Mouse (Mus musculus) fibroblast of lung, adult 2 months (primary cell): ENCODE measurements around the gene Cntn5.

Experiments used
- DNase-seq: peaks from one replicate; pipeline ENCODE4 v3.0.0-alpha.2; 2011; ENCODE audit warnings: low read depth

Gene Cntn5

DNA sequence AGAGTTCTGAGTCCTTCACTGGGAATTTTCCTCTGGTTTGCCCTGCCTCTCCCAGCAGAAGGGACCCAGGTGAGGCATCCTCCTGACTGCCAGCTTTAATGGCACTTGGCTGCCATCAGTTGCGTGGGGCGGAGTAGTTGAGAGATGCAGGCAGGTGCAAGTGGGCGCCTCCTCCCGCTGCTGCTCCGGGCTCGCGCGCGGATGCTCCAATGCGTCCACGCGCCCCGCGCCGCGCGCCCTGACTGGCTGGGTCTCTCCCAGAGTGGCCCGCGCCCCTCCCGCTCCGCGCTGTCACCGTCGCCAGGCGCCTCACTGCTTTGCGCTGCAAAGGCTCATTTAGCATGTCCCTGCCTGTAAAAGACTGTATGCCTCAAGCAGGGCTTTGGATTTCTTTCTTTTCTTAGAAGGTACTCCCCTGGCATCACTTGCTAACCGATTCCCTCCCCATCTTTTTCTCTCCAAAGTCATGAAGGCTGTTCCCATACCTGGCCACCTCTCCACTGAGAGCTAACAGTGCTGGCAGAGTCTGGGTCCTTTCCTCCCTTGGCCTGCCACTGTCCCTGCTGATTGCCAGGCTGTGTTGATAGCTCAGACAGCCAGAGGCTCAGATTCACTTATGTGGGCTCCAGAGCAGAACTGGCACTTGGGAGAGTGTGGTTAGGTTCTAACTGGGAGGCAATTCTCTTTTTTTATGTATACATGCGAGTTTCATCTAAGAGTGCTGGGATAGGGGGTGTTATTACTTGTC lies at the start of gene Cntn5:
Cntn5 (minus strand) TSS at position 160 of the 748 bp plus-strand sequence.
- no peak for DNase-seq

DNA sequence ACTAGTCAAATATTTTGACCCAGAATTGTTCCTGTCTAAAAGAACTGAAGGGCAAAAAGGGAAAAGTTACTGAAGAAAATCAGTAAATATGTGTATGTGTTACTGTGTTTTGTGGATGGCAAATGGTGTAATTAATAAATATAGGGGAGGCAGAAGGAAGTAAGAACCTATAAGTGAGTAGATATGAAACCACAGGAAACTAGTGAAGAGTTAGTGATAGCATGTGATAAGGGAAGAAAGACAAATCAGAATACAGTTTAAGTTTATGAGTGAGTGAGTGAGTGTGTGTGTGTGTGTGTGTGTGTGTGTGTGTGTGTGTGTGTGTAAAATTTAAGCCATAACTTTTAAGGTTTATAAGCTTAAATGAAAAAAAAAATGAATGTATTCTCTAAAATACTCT lies 45.9 kb upstream of the Cntn5 start:
- DNase-seq: no peak

DNA sequence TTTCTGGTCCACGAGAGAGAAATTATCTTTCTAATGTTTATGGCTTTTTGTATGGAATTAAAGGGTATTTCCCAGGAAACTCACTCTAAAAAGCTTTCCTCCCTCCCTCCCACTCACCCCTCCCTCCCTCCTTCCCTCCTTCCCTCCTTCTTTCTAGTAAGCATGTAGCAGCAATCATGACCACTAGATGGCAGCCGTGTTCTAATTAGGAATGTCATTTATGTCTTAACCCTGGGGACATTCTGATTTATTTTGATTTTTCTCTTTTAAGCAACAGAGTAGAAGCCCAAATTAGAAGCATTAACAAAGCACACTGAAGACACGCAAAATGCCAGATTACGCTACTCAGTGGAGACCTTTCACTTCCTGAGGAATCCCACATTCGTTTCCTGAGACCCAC lies 5.0 kb upstream of the Cntn5 start:
- DNase-seq: peak; percentile 4

DNA sequence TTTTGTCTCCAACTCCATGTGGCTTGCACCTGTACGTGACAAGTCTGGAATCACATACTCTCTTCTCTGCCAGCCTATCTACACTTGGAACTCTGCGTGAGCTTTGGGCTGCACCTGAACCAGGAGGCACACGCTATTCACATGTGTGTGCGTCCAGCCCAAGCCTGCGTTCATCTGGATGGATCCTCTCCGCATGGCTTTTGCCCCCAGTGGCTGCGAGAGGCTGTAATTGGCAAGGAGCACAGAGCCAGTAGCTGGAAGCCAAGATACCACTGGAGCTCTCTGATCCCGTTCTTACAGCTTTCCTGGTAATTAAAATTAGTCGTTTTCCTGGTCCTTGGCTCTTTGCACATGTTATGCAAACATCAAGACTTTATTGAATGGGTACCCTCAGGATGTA lies 1.1 kb upstream of the Cntn5 start:
- DNase-seq: no peak

DNA sequence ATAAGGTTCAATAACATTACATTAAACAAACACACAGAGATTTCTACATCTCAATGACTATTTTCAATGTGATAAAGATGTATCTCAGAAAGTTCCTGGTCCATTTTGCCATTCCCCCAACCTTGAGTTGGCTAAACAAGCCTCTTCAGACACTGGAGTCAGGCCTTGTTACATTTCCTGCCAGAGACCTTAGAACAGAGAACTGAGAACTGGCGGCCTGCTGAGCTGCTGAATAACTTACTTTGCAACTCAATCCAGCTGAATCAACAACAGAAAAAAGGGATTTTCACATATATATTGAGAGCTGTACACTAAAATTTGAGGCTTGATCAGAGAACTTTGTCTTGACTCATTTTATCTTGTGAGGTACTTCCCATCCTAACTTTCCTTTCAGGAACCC lies 24.8 kb downstream of the Cntn5 start:
- DNase-seq: no peak

DNA sequence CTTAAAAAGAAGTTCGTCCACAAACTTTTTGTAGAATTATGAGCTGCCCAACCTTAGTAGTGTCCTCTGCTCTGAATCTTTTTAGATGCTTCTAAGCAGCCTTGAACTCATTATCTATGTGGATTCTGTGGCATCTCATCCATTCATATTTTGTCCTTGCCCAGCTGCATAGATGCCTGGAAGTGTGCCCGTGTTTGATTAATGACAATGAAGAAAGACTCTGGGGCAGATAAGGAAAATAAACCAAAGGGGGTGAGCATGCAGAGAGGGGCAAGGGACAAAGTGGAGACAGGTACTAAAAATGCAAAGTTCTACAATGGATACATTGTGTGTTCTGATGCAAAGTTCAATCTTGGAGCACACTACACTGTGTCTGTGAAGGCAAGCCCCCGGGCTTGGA lies 30.7 kb downstream of the Cntn5 start:
- no peak for DNase-seq

DNA sequence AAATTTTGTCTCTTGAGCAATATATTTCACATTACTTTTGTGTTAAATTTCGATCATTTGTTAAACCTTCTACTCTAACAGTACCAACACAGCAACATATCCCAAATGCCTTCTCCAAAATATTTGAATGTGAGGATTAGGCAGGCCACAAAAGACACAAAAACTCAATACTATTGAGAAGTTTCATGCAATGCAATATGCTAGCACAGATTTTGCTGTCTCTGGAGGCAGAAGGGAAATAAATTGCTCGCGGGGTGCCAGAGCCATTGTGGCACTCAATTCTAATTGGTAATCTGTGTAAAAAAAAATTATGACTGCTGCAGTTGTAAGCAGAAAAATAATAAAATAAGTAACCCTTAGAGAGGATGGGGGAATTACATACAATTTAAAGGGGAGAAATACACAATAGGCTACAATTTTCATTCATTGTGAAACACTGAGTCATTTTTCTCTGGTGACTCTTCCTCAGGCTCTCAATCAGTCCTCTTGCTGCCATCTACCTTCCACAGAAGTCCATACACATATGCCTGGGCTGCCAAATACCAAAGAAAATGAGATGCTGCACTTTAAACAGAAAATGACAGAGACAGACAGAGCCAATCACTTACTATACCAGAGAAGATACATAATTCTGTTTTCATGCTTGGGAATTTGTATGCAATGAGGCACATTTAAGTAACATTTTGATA lies 48.2 kb downstream of the Cntn5 start:
- DNase-seq: no peak

DNA sequence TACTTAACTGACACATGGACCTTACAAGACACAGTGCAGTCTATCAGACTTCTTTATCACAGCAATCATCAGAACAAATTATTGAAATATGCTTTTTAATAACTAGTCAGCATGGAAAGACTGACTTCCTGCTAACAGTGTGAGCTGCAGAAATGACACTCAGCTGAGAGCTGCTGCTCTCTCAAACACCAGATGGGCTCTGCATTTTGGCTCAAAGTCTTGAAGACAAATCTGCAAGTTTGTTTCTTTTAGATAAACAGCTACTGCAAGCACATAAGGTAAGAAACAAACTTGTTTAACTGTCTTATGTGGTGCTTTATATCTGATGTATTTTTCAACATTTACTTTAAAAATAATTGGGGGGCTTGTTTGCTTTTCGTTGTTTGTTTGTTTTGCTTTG lies 87.9 kb downstream of the Cntn5 start:
- DNase-seq: no peak

DNA sequence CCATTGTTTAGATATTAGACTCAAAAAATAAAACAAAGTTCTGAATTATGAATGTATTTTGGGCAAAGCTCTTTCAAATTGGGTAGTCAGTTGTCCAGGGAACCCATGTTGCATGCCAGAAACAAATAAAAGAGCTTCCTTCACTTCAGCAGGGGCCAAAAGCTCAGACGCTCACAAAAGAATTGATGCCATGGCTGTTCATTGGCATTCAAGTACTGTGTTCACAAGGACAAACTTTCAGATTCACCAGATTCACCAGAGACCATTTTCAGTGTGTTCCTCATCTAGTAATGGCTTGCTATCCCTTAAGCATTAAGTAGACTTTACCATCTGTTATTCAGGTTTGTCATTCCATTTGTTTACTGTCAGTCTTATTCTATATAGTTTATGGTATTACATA lies 107.4 kb downstream of the Cntn5 start:
- DNase-seq: no peak

DNA sequence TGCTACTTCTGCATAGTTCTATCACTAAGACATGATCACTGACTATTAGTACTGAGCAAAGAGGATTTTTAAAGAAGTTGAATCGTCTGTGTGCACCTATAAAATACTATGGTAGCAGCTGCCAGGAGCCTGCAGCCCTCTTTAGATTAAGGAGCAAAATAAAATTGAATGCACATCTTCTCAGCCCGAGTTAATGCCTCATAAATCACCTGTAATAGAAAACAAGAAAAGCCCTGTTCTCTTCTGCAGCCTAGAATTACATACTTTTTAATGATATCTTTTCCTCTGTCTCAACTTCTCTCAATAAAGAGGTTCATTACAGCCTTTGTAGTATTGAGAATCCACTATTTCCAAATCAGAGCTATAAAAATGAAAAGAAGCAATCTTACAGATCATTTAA lies 109.5 kb downstream of the Cntn5 start:
- no peak for DNase-seq

DNA sequence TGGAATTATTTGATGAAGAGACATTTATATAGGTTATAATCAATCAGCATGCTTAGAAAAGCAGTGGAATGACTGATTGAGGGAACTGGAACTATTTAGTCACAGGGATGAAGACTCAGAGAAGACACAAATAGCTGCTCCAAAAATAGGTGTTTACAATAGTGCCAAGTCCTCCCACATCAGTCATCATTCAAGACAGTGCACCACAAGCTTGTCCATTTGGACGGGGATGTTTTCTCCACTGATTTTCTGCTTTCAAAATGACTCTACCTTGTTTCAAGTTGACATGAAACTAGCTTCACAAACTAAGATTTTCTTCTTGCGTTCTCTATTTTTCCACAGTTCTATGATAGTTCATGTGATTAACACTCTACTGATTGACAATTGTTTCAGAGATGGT lies 172.7 kb downstream of the Cntn5 start:
- DNase-seq: no peak

DNA sequence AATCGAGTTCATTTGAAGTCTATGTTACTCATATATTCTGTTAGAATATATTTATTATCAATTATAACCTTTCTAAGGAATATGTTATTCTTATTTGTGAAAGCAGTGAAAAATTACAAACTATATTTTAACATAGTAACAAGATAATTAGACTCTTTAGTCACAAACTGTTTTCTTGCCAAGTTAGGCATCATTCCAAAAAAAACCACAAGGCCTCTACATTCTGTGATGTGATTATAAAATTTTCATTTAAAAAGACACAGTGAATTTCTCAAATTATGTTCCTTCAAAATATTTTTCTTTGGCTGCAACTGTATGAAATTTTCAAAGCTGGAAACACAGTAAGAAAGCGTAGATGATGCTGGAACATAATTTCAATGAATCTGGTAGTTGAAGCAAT lies 180.4 kb downstream of the Cntn5 start:
- no peak for DNase-seq

DNA sequence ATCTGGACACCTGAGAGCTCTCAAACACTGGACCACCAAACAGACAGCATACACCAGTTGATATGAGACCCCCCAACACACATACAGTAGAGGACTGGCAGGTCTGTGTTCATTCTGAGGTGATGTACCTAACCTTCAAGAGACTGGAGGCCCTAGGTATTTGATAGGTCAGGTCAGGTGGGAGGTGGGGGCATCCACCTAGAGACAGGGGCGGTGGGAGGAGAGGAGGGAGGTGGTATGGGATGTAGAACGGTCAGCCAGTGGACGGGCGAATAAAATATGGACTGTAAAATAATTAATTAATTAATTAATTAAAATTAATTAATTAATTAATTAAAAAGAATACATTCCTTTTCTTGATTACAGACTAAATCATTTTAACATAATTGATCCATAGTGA lies 182.5 kb downstream of the Cntn5 start:
- no peak for DNase-seq

DNA sequence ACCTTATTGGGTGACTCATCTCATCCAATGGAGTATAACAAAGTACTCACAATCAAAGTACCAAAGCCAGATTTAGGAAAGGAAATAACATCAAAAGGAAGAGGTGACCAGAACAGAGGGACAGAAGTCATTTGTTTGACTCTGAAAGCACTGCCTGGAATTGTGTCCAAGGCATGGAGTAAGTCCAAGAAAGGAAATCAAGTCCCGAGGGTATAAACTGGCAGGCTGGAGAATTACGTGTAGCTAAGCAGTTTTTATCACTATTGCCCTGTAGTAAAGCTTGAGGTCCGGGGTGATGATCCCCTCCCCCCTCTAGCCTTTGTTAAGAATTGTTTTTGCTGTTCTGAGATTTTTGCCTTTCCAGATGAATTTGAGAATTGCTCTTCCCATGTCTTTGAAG lies 185.6 kb downstream of the Cntn5 start:
- DNase-seq: no peak

DNA sequence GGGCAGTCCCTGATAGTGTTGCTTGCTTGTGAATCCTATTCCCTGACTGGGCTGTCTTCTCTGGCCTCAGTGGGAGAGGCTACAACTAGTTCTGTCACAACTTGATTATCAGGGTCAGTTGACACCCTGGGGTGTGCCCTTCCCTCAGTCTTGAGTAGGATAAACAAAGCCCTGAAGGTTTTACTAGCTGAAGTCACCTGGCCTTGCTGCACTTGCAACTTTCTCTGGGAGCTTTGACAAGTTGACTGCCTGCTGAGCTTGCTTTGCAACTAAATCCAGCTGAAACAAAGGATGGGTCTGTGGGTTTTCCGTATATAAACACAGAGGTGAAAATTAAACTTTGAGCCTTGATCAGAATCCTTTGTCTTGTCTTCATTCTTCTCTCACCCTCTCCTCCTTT lies 190.9 kb downstream of the Cntn5 start:
- DNase-seq: no peak

DNA sequence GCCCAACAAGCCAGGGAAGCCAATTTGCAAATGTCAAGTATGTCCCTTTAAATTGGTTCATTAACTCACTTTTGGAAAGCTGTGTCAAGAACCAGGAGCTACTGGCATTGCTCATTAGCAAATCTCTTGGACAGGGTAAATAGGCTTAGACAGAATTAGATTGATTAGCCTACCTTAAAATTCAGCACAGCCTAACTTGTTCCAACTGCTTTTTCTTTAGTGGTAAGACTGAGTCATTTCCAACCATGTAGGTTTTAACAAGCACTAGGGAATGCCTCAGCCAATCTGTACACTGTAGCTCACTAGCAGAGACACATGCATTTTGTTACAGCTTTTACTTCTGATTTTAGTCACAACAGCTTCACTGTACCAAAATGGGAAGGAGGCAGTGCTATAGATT lies 222.9 kb downstream of the Cntn5 start:
- no peak for DNase-seq

DNA sequence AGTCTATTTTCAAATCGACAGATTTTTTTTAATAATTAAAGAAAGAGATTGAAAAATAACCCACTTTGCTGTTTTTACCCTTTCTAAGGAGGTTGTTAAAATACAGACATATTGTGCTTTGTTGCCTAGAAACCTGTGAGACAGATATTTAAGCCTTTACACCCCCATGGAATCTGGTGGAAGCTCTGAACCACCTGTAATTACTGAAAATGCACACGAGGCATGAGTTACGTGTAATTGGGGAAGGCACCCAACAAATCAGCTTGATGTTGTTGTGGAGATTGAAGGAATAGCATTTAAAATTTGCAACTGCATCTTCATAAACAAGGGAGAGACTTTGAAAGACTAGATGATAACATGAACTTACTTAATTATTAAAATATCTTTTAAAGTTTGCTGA lies 223.4 kb downstream of the Cntn5 start:
- DNase-seq: no peak

DNA sequence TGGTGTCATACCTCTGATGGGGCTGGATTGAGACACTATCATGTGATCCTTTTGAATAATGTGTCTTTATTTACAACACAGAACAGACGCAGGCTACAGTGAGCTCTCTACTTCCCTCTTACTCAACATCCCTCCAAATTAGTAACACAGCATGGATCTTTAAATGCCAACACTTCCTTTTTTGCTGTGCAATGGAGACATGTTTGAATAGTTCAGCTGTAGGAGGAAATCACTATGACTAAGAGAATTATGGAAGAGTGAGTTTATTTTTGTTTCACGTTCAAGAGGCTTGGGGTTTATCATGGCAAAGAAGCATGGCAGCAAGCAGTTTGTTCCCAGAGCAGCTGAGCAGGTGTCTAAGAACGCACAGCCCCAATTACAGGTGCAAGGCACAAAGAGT lies 235.9 kb downstream of the Cntn5 start:
- no peak for DNase-seq

DNA sequence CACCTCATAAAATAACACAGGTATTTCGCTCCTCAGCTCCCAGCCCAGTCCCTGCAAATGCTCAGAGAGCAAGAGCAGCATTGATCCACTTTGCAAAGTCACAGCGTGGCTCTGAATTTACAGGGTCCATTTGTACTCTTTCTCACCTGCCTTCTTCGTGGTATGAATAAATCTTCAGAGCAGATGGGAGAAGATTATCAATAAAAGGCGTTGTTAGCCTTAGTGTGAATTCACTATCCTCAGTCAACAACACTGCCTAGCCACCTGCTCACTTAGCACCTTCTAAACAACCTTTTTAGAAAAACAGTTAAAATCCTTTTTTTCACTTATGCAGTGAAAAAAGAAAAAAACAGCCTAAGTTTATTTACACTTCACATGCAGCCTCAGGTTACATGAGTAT lies 237.1 kb downstream of the Cntn5 start:
- DNase-seq: no peak

DNA sequence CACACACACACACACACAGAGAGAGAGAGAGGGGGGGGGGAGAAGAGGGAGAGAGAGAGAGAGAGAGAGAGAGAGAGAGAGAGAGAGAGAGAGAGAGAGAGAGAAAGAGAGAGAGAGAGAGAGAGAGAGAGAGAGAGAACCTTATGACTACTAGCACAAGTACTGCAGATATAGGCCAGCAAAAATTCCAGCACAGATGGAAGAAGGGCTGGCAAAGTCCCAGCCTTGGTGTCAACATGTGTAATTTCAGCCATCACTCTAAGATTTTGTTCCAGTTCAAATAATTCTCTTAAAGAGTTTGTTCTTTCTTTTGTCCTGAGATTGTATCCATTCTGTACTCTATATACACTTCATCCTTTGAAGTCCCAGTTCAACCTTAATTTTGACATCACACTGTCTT lies 238.8 kb downstream of the Cntn5 start:
- DNase-seq: no peak

DNA sequence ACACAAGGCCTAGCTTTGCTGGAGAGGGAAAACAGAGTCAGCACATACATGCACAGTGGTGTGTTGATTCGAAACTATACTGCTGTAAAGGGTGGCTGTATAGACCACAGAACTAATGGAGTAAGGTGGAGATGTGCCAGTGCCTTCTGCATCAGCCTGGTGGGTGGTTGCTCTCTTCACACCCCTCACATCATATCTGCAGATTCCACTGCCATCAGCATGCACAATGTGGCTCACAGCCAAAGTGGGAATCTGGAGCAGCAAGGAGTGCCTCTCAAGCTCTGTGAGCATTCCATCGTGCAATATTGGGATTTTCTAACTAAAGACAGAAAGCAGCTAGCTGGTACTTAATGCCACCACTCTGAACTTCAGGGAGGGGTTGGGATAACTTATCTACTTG lies 241.5 kb downstream of the Cntn5 start:
- DNase-seq: no peak

DNA sequence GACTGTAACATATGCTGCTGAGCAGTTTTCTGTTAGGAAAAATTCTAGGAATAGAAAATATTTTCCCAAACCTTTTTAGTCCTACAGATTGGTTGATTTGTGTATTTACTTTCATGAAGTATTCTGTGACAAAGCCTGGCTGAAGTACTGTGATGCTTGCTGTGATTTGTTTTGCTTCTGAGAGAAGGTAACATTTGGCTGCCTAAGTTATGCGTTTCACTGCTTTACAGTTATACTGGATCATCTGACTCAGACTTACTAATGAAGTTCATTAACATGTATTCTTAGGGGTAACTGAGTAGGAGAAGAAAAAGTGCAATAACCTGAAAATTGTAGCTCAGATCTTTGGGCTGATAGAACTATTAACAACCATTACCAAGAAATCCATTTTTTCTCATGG lies 245.1 kb downstream of the Cntn5 start:
- no peak for DNase-seq

DNA sequence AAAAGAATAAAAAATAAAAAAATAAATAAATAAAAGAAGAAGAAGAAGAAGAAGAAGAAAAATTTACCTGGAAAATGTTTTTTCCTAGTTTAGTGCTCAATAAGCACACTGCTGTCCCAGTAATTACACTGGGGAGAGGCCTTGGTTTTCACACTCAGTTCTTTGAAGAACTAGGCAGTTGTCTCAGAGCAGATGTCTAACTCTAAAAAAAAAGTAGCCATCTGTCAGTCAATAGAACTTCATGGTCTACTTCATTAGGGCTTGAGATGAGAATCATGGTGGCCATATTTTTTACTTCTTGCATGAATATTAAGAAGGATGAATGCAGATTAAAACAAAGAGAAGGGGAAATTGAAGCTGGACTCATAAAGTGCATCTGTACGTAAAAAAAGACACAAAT lies 246.5 kb downstream of the Cntn5 start:
- no peak for DNase-seq

DNA sequence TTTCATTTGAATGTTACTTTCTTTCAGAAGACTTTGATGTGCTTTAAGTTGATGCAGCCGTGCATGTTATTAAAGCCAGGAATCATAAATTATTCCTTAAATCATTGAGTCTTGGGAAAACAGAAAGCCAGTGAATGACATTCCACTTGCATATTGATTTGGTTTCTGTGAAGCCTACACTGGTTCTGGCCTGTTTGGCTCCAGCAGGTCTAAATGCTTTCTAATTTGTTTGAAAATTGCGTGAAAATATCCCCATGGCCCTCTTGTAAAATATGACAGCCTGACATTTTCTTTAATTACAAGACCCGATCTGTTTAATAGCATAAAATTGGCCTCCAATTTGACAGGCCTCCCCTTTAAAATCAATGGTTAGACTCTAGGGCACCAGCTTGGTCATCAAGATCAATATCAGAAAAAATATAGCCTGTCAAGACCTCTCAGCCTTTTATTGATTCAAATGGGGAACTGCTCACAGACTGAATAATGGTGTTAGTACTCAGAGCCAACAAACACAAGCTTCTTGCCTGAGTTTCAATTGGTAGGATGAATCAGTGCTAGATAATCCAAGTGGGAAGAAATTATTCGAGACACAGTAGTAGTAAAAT lies 247.3 kb downstream of the Cntn5 start:
- no peak for DNase-seq
